Mouse (Mus musculus) midbrain, postnatal 0 days (tissue): ENCODE results near the gene Vps8. TPM values are rescaled to one million over a fixed set of nuclear protein-coding genes. Genes with fewer than 3 reads are reported as not detected.

Experiments used
- ATAC-seq: fragments of 200-750 bp; cut with Nextera tagmentation; 2 replicates; pipeline ENCODE4 v1.8.0; 2017; ENCODE audit warnings: moderate number of reproducible peaks, mild to moderate bottlenecking, moderate TSS enrichment, moderate library complexity; ENCODE audit not compliant: low FRiP score
- DNase-seq: peaks from one replicate; pipeline ENCODE4 v3.0.0-alpha.2; 2015; ENCODE audit warnings: low spot score
- H3K27ac ChIP-seq: fragments of 300-500 bp; sonication (generic); 2 replicates; pipeline ENCODE4 v1.5.1; 2014; ENCODE audit warnings: low read depth, mild to moderate bottlenecking, low read length, mixed read lengths
- H3K27me3 ChIP-seq: fragments of 300-500 bp; sonication (generic); 2 replicates; pipeline ENCODE4 v1.6.1; 2014; ENCODE audit warnings: low read length, control low read depth, mixed read lengths; ENCODE audit not compliant: insufficient read depth
- H3K36me3 ChIP-seq: fragments of 300-500 bp; sonication (generic); 2 replicates; pipeline ENCODE4 v1.6.1; 2014; ENCODE audit warnings: low read length, control low read depth, mixed read lengths; ENCODE audit not compliant: insufficient read depth
- H3K4me1 ChIP-seq: fragments of 300-500 bp; sonication (generic); 2 replicates; pipeline ENCODE4 v1.6.1; 2014; ENCODE audit warnings: mild to moderate bottlenecking, control low read depth, antibody characterized with exemption, low read length, mixed read lengths; ENCODE audit not compliant: insufficient read depth
- H3K4me2 ChIP-seq: fragments of 300-500 bp; sonication (generic); 2 replicates; pipeline ENCODE4 v1.6.1; 2014; ENCODE audit warnings: low read depth, mild to moderate bottlenecking, low read length, mixed read lengths; ENCODE audit not compliant: poor library complexity, severe bottlenecking
- H3K4me3 ChIP-seq: fragments of 300-500 bp; sonication (generic); 2 replicates; pipeline ENCODE4 v1.5.1; 2014; ENCODE audit warnings: low read depth, mild to moderate bottlenecking, low read length, moderate library complexity
- H3K9ac ChIP-seq: fragments of 300-500 bp; sonication (generic); replicated peaks from 2 replicates; pipeline ENCODE4 v1.6.1; 2014; ENCODE audit warnings: mild to moderate bottlenecking, low read length, moderate library complexity, mixed read lengths; ENCODE audit not compliant: poor library complexity, severe bottlenecking
- H3K9me3 ChIP-seq: fragments of 300-500 bp; sonication (generic); 2 replicates; pipeline ENCODE4 v1.6.1; 2016; ENCODE audit warnings: low read length, control low read depth
- CTCF ChIP-seq: IDR thresholded peaks from 2 replicates; pipeline ENCODE4 v1.5.1; 2016; ENCODE audit warnings: antibody characterized with exemption, mild to moderate bottlenecking
- WGBS: fragments of 180-500 bp; shearing (Covaris S2); extraction: QIAGEN DNeasy Blood & Tissue Kit; methylation state at CpG from one replicate; pipeline ENCODE4 v1.1.7; 2014; 5-methylcytosine and 5-hydroxymethylcytosine counted together
- polyA plus RNA-seq: library from polyadenylated mRNA; unstranded; fragments of >200 nt; fragmentation: Nextera tagmentation; extraction: Ambion mirVana; gene quantifications from 2 replicates; pipeline ENCODE4 v1.2.1, GENCODE M21; 2015
- total RNA-seq: library from RNA; depleted of rRNA; stranded (reverse); fragments of >200 nt; gene quantifications from 2 replicates; pipeline ENCODE4 v1.2.3, GENCODE M21; 2014

Vps8 gene
- total and polyA plus RNA-seq, 2 experiments from 2014 or later = 26.0 to 35.2 TPM

DNA sequence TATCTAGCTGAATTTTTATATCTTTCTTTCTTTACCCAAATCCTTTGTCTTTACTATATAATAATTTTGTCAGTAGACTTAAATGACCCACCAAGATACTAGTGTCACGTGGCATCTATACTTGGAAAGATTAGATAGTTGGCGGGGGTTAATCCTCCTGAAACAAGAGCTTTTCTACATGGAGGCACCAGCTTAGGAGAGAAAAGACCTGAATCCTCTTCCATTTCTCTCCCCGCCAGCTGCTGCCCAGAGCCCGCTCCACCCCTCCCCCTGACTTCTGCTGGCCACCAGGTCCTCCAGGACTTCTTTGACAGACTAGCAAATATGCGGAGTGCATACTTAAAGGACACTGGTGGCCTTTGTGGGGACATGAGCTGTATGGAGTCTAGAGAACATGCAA, 124.5 kb downstream of the Vps8 start:
- DNase-seq (peak; percentile 12), ATAC-seq (no peak)
- Histone ChIP-seq H3K9ac (no peak overlapping the region), H3K4me3 (no peak overlapping the region), H3K9me3 (no peaks in the 10 kb centered on the region), H3K36me3 (peaks cover 8% of the 10 kb centered on the region; the same call in 1 of the 2 replicates), H3K4me1 (no peaks in the 10 kb centered on the region), H3K4me2 (no peak overlapping the region), H3K27me3 (no peaks in the 10 kb centered on the region), H3K27ac (no peak overlapping the region)
- 40% methylated on average over 5 of the region's 5 CpGs for WGBS
- TF ChIP-seq CTCF = no peak

DNA sequence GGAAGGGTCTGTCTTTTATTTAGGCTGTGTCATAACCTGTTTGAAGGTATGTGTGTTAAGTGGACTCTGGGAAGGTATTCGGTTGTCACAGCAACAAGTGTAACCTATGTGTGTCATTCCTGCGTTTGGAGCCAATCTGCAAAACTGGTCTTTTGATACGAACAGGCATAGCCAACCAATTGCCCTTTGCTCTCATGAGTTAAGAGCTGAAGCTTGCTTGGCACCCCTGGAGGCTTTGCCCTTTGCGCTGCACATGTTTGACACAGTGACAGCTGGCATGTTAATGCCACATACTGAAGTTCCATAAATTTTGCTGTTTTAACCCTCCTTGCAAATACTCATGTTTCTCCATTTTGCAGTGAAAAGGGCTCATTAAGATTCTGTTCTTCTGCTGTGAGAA, 126.8 kb downstream of the Vps8 start:
- peak overlapping the region; percentile 43; the same call in 1 of the 2 replicates for H3K27ac ChIP-seq
- no peak for TF ChIP-seq CTCF

DNA sequence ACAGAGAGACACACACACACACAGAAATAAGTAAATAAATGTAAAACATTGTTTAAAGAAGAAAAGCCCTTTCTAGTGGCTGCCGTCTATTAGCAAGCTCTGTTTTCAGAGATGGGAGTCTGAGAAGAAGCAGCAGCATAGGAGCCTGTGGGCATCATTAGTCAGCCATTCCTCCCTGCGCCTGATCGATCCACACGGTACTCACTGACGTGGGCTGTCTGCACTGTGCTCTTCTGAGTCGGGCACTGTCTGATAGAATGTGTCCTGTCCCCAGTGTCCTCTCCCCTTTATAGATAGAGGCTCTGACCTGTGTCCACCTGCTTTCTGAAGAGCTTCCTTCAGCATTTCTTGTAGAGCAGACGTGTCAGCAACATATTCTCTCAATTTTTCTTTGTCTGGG, 127.5 kb downstream of the Vps8 start:
- Histone ChIP-seq H3K9ac (no peak overlapping the region), H3K27ac (0 out of 2 replicates have a peak overlapping the region, but pooled peaks have one; percentile 43), H3K9me3 (no peaks in the 10 kb centered on the region), H3K4me3 (no peak overlapping the region), H3K27me3 (no peaks in the 10 kb centered on the region), H3K36me3 (no peaks in the 10 kb centered on the region), H3K4me1 (no peaks in the 10 kb centered on the region), H3K4me2 (no peak overlapping the region)
- ATAC-seq = peak; percentile 54; the same call in 1 of the 2 replicates
- DNase-seq = peak; percentile 17
- TF ChIP-seq CTCF = no peak
- WGBS = 56% methylated on average over 7 of the region's 7 CpGs

More for the DNA sequence above, 126.8 kb downstream of the Vps8 start:
- ATAC-seq (no peak), DNase-seq (no peak)
- Histone ChIP-seq H3K4me2 (no peak overlapping the region), H3K4me1 (no peaks in the 10 kb centered on the region), H3K9ac (no peak overlapping the region), H3K27me3 (no peaks in the 10 kb centered on the region), H3K9me3 (no peaks in the 10 kb centered on the region), H3K36me3 (peaks cover 6% of the 10 kb centered on the region; the same call in 1 of the 2 replicates), H3K4me3 (no peak overlapping the region)
- WGBS = 78% methylated on average over 4 of the region's 4 CpGs

DNA sequence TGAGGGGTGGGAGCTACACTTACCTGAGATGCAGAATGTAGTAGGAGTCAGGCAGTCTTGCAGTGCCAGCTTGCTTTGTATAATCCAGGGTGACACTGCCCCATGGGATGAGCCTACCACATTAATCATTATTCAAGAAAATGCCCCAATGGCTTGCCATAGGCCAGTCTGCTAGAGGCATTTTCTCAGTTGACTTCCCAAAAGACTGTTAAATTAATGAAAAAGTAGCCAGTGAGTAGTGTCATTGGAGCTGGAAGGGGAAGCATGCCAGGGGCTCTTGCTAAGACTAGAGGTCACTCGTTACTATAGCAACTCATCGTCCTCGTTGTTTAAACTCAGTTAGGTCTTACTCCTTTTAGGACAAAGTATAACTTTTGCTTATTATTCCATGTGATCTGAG, 130.6 kb downstream of the Vps8 start:
- Histone ChIP-seq H3K4me1 (no peaks in the 10 kb centered on the region), H3K36me3 (peaks cover 3% of the 10 kb centered on the region; the same call in 1 of the 2 replicates), H3K4me2 (no peak overlapping the region), H3K9ac (no peak overlapping the region), H3K9me3 (no peaks in the 10 kb centered on the region), H3K27me3 (no peaks in the 10 kb centered on the region), H3K27ac (no peak overlapping the region), H3K4me3 (no peak overlapping the region)
- ATAC-seq (no peak), DNase-seq (no peak)
- no peak for TF ChIP-seq CTCF
- WGBS = 83% methylated on average over 3 of the region's 3 CpGs

DNA sequence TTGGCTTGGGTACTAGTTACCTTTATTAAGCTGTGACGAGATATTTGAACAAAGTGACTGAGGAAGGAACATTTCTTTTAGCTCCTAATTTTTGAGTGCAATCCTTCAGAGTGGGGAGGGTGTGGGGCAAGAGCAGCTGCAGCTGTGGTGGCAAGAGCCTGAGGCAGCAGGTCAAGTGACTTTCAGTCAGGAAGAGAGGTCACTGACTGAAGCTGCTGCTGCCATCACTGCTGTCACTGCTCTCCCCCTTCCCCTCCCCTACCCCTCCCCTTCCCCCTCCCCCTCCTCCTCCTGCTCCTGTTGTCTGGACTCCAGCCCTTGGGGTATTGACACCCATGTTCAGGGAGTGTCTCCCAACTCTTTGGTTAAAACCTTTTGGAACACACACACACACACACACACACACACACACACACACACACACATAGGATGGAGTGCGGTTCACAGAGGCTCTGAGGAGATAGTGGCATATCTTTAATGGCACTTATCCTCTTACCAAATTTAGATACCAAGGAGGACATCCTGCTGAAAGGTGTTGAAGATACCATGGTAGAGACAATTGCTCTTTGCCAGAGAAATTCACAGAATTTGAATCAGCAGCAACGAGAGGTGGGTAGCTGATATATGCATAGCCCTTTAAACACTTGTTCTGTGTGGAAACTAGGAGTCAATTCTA, 139.8 kb downstream of the Vps8 start:
- TF ChIP-seq CTCF = no peak
- peaks cover 21% of the 10 kb centered on the region for H3K36me3 ChIP-seq
- no peak overlapping the region for H3K9ac ChIP-seq
- no peak overlapping the region for H3K4me2 ChIP-seq
- no peaks in the 10 kb centered on the region for H3K4me1 ChIP-seq
- H3K9me3 ChIP-seq = no peaks in the 10 kb centered on the region
- no peak for DNase-seq
- no peaks in the 10 kb centered on the region for H3K27me3 ChIP-seq
- 78% methylated on average over 3 of the region's 3 CpGs for WGBS
- no peak overlapping the region for H3K4me3 ChIP-seq
- no peak for ATAC-seq
- H3K27ac ChIP-seq = no peak overlapping the region

DNA sequence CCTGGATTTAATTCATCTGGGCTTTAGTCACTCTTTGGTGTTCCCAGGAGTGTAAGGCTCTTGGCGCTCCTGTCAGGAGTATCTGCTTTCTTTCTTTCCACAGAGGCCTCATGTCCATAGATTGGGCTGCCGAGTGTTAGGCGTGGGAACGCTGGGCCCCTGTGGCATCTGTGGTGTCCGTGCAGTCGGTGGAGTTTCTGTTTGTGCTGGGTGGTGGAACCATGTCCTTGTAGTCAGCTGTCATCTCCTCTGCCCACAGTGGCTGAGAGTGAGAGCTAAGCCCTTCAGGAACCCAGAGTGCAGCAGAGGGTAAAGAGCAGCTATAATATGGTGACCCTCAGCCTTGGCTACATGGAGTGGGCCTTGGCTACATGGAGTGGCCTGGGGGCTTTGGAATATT, 140.4 kb downstream of the Vps8 start:
- ATAC-seq (no peak), DNase-seq (no peak)
- Histone ChIP-seq H3K4me3 (no peak overlapping the region), H3K36me3 (peaks cover 24% of the 10 kb centered on the region), H3K4me1 (no peaks in the 10 kb centered on the region), H3K4me2 (no peak overlapping the region), H3K27ac (no peak overlapping the region), H3K27me3 (no peaks in the 10 kb centered on the region), H3K9me3 (no peaks in the 10 kb centered on the region), H3K9ac (no peak overlapping the region)
- WGBS = 90% methylated on average over 6 of the region's 6 CpGs
- no peak for TF ChIP-seq CTCF
